Mouse (Mus musculus) testis, postnatal 10 days (tissue): Measurements from ENCODE around the gene Zbp1.

Experiments
- DNase-seq: peaks from one replicate; pipeline ENCODE4 v3.0.0; 2021; ENCODE audit warnings: low spot score

The Zbp1 gene

GRCm38 (mm10) chr2:173212227-173212626 lies 6.5 kb downstream of the Zbp1 start:
- DNase-seq, result peak; percentile 30

DNA sequence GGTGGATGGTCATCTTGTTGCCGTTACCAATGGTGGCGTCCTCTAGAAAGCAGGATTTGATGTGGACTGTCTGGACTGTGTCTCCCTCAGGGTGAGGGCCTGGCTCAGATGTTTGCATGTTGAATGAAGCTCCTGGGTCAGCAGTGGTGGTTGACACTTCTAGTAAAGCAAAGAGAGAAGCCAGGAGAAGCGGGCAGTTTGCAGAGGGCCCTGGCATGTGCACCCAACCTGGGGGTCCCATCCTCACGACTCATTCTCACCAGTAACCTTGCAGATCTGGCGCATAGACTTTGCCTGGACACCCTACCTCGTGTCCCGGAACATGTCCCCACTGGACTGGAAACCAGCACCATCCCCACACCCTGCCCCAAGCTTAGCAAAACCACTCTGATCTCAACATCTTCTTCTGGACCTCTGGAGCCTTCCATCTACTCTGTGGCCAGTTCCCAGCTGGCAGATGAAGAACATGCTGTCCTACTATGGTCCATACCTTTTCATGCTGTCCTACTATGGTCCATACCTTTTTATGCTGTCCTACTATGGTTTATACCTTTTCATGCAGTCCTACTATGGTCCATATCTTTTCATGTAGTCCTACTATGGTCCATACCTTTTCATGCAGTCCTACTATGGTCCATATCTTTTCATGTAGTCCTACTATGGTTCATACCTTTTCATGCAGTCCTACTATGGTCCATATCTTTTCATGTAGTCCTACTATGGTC lies 9.5 kb downstream of the Zbp1 start:
- peak; percentile 25 for DNase-seq

DNA sequence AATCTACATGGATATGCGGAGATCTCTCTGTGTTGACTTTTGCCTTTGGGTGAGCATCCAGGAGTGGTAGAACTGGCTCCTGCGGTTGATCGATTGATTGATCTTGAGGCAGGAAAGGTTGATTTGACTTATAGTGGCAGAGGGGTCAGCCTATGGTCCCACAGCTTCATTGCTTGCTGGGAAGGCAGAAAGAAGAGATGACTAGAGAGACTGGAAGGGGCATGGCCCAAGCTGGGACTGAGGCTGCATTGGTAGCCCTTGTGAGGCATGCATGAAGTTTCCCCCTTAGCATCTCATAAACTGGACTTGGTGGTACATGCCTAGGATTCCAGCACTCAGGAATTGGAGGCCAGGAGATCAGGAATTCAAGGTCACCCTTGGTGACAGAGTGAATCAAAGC lies 11.7 kb downstream of the Zbp1 start:
- peak; percentile 15 for DNase-seq

- peak; percentile 45 for DNase-seq
Observed at GRCm38 (mm10) chr2:173205563-173206099, 13.1 kb downstream of the Zbp1 start.

DNA sequence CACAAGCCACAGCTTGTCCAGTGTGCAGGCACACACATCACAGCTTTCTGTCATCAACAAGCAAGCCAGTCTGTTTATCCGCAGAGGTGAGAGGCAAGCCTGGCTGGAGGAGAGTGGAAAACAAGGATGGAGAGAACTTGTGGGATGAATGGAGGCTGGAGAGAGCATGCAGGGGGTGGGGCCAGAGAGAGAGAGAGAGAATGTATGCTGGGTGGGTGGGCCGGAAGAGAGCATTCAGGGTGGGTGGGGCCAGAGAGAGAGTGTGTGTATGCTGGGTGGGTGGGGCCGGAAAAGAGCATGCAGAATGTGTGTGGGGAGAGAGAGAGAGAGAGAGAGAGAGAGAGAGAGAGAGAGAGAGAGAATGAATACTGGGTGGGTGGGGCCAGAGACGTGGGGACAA lies 14.1 kb downstream of the Zbp1 start:
- peak; percentile 33 for DNase-seq

DNA sequence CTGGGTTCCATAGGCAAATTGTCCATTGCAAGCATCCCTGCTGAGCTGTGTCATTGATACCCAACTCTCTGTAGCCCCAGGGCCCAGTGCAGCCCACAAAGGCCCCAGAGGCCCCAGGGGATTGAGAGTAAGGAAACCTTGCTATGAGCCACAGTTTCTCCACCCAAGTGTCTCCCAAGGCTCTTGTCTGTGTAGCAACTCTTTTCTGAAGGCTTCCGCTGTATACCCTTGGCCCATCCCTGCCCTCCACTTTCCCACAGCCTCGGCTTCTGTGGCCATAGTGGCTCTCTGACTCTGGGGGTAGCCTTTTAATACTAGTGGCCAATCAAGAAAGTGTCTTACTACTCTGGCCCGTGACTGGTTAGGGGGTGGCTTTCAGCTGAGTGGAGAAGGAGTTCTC lies 15.0 kb downstream of the Zbp1 start:
- no peak for DNase-seq

- DNase-seq, result peak; percentile 38
Observed at GRCm38 (mm10) chr2:173202924-173203689, 15.6 kb downstream of the Zbp1 start.

DNA sequence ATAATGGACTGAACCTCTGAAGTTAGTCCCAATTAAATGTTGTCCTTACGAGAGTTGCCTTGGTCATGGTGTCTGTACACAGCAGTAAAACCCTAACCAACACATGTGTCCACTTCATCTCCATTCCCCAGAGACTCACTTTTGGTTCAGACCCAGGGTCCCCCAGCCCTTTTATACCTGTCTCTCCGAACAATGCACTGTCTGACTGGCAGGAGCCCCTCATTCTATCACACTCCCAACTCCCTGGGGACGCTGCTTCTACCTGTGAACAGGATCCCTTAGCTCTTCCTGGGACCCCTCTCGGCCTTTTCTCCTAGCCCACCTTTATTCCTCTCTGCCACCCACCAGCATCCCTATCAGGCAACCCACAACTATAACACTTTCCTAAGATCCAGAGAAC lies 23.9 kb downstream of the Zbp1 start:
- DNase-seq, result peak; percentile 33

DNA sequence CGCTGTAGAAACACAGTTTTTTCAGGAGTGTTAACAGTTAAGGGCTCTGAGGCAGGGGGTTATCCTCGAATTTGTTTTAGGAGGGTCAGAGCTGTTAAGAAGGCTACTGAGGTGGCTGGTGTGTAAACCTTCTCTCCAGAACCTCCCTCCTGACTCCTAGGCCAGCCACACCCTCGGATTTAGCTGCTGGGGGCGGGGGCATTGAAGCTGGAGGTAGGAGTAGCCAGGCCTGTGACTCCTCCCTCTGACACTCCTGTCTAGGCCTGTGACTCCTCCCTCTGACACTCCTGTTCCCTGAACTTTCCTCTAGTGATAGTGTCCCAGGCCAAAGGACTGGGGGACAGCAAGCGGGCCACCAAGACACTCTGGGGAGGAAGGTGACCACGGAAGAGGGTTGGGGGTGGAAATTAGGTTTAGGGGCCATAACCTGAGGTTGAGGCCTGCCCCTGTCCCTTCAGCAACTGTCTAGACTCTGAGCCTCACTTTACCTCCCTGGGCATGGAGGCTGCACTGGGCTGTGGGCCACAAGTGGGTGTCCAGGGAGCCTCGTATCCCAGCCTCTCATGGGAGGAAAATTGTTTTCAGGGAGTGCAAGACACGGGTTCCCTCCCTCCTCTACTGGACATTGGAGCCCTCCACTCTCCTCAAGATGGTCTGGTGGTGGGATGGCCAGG lies 31.4 kb downstream of the Zbp1 start:
- DNase-seq, result peak; percentile 45

DNA sequence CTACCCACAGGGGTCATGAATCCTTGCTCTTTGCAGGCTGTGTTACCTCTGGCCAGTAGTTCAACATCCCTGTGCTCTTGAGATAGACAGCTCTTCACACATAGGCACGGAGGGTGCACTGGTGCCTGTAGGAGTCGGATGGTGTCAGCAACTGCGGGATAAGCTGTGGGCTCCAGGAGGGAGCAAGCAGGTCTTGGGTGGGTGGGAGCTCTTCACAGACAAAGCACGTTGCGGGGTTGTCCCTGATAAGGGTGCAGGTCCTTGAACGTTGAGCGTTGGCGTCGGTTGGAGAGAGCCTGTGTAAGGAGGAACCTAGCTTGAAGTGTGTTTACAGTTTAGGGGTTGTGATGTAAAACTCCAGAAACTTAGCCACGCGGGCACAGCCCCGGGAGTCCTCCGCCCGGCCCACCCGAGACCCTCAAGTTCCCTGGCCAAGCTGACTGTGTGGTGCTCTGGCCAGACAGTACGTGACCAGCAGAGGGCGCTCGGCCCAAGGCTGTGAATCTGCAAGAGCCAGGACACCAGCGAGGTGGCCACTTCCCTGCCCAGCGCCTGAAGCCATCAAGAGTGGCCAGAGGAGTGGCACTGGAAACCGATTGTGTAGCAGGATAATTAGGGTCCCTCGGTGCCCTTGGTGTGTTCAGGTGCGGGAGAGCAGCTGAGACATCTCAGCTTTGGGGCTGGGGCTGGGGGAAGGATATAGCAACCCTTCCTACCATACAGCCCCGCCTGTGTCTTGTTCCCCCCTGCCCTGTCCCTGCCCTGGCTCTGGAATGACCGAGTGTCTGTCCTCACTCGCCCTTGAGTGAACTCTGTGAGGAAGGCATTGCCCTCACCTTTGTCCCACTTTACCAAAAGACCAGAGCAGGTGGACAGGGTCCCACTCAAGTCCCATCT lies 32.4 kb downstream of the Zbp1 start:
- peak; percentile 97 for DNase-seq

DNA sequence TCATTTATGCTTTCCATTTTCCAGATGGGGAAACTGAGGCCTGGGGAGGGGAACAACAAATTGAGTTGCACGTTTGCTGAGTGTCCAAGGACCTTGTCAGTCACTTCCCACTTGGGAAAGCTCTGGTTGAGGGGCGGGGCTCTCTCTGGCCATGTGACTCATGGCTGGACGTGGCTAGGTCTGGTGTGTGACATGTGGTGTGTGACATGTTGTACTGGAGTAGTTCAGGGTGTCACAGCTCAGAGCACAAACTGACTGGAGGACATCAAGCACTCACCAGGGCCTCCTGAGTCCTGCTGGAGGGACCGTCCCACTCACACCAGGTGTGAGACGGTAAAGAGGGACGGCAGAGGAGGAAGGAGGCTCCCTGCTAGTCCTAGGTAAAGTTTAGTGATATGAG lies 33.4 kb downstream of the Zbp1 start:
- peak; percentile 38 for DNase-seq

- DNase-seq, result peak; percentile 39
Observed at GRCm38 (mm10) chr2:173184475-173185080, 34.1 kb downstream of the Zbp1 start.

DNA sequence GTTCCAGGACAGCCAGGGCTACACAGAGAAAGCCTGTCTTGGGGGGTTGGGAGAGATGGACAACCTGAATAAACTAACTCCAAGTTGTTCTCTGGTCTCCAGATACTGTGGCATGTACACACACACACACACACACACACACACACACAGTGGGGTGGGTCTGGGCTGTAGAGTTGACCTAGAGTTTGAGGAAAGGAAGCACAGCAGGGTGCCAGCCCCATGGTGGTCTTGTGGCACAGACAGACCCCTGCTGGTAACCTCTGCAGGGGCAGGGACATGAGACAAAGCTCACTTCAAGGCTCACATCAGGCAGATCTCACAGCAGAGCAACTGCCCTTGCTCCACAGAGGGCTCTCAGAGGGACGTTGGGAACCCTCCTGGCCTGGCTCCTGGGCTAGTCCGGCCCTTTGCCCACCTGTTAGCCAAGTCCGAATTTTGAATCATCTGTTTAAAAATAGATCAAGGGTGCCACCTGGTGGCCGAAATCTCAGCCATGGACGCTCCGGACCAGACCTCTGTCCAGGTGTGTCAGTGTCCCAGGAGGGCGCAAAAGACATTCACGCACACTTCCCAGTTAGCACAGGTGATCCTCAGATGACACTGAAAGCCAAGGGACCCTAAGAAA lies 34.8 kb downstream of the Zbp1 start:
- DNase-seq, result peak; percentile 91

DNA sequence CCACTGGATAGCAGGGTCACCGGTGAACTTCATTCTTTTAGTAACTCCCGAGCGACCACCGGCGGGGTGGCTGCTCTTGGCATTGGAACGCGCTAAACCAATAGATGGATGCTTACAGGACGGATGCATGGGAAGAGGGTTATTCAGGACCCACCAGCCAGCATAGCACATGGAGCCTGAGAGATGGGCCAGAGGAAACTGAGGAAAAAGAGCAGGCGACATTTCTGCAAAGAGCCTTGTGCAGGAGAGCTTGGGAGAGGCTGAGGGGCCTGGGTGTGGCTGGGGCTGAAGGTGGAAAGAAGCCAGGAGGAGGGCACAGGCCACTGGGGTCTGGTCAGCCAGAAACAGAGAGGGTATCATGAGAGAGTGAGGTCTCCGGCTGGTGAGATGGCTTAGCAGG lies 35.4 kb downstream of the Zbp1 start:
- peak; percentile 38 for DNase-seq

- peak; percentile 35 for DNase-seq
Observed at GRCm38 (mm10) chr2:173182796-173183195, 35.9 kb downstream of the Zbp1 start.

- peak; percentile 37 for DNase-seq
Observed at GRCm38 (mm10) chr2:173181901-173182300, 36.8 kb downstream of the Zbp1 start.

GRCm38 (mm10) chr2:173181486-173181885 lies 37.2 kb downstream of the Zbp1 start:
- peak; percentile 34 for DNase-seq

- no peak for DNase-seq
Observed at GRCm38 (mm10) chr2:173180721-173181388, 37.9 kb downstream of the Zbp1 start.

DNA sequence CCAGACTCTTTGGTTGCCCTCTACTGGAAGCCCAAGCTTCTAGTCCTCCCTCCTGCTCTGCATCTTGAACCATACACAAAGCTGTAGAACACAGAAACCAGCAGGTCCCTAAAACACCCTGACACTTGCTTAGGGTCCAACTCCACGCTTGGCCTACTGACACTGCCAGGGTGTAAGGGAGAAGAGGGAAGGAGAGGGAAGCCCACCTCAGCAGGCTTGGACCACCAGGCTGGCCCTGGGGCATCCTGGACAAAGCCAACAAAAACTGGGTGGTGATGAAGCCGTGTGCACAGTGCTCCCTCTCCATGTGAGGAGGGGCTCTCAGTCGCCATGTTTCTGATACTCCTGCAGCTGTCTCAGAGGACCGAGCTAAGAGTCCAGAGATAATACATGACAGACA lies 38.7 kb downstream of the Zbp1 start:
- no peak for DNase-seq

- peak; percentile 35 for DNase-seq
Observed at GRCm38 (mm10) chr2:173179046-173179445, 39.7 kb downstream of the Zbp1 start.
